9 mouse cellular contexts compared by ENCODE assay signal in genomic region chr13:16005517-16005916, GRCm38 (mm10). TPM values are rescaled to one million over a fixed set of nuclear protein-coding genes. Genes with fewer than 3 reads are reported as not detected.
DNase-seq lines count a peak whose midpoint lies in the region; ATAC-seq and TF ChIP-seq lines count a peak whose summit lies in the region.
"Had no signal": no experiment of that assay in that cellular context is flagged by ENCODE, and none has a peak within 500 bp of the region (broad histone marks: within the 10 kb centered on the region; RNA-seq: fewer than 3 reads in every experiment).

No protein-coding gene starts in this region.

- POLR2A ChIA-PET in Patski (lab: Charles Lee) = no interaction called here

- H3K4me3 ChIP-seq in layer of hippocampus, adult 2 months = no peak overlapping the region
- no peak overlapping the region for H3K4me3 ChIP-seq in ES-Bruce4 (ENCODE audit: low read depth, low read length)
- no peak overlapping the region for H3K4me3 ChIP-seq in lung, embryonic 14.5 days (ENCODE audit: low read depth, low read length)
- H3K4me3 ChIP-seq: embryonic facial prominence, embryonic 13.5 days had no signal

- DNase-seq in layer of hippocampus, adult 2 months (ENCODE audit: low spot score in 2 of 2) = peak; percentile 54 to 59
- DNase-seq in layer of hippocampus, adult 9-11 months = no peak
- no peak for DNase-seq in Patski (ENCODE audit: low read depth, low spot score)
- DNase-seq in forelimb bud, embryonic 11.5 days (ENCODE audit: low read depth, low spot score) = peak; percentile 38
- DNase-seq in lung, embryonic 14.5 days = peak; percentile 87
- DNase-seq in thymus, postnatal 14 days = peak; percentile 37
- no peak for DNase-seq in MN1 (ENCODE audit: low spot score)

- WGBS in lung, embryonic 14.5 days = 2% methylated on average over 4 of the region's 4 CpGs

- no peaks in the 10 kb centered on the region for H3K9me3 ChIP-seq in ES-Bruce4 (replicated peaks; ENCODE audit: control insufficient read depth, insufficient read depth, low read length, poor library complexity, severe bottlenecking)
- no peaks in the 10 kb centered on the region for H3K9me3 ChIP-seq in lung, embryonic 14.5 days (ENCODE audit: low read depth, low read length)
- H3K9me3 ChIP-seq: embryonic facial prominence, embryonic 13.5 days had no signal

- in situ Hi-C loops in Patski (cut with MboI; ENCODE audit: low pct_unique_long_range_greater_than_20kb) = loop anchor here (10.0 to 25.0 kb wide), 3 partner anchors 131 to 1207 kb away; no protein-coding TSS in a partner anchor

- H3K36me3 ChIP-seq in ES-Bruce4 (ENCODE audit: control insufficient read depth, insufficient read depth, low read length, poor library complexity, severe bottlenecking) = no peaks in the 10 kb centered on the region
- H3K36me3 ChIP-seq in lung, embryonic 14.5 days (ENCODE audit: insufficient read depth) = no peaks in the 10 kb centered on the region
- H3K36me3 ChIP-seq: embryonic facial prominence, embryonic 13.5 days had no signal

- no peaks in the 10 kb centered on the region for H3K4me1 ChIP-seq in ES-Bruce4 (ENCODE audit: control insufficient read depth, insufficient read depth, low read length)
- H3K4me1 ChIP-seq in lung, embryonic 14.5 days (ENCODE audit: insufficient read depth) = no peaks in the 10 kb centered on the region
- H3K4me1 ChIP-seq: embryonic facial prominence, embryonic 13.5 days had no signal

- peak; percentile 65 for ATAC-seq in Patski
- no peak for ATAC-seq in lung, embryonic 14.5 days (ENCODE audit: insufficient read depth)

- H3K4me2 ChIP-seq in lung, embryonic 14.5 days = no peak overlapping the region
- H3K4me2 ChIP-seq: embryonic facial prominence, embryonic 13.5 days had no signal

- H3K27me3 ChIP-seq in ES-Bruce4 (ENCODE audit: control insufficient read depth, insufficient read depth, low read length, poor library complexity, severe bottlenecking) (no peaks in the 10 kb centered on the region), Patski (no peaks in the 10 kb centered on the region)
- no peaks in the 10 kb centered on the region for H3K27me3 ChIP-seq in lung, embryonic 14.5 days (ENCODE audit: insufficient read depth, low read length)

- CTCF ChIA-PET in Patski (lab: Charles Lee) = interaction anchor here (1.0 to 1.4 kb wide), 3 partner anchors 9 to 758 kb away, joined by 3 to 4 read pairs (median 4); no protein-coding TSS in a partner anchor

- TF ChIP-seq CTCF in layer of hippocampus, adult 2 months (conservative IDR thresholded peaks at IDR 0.05) = peak; percentile 94
- TF ChIP-seq CTCF in ES-Bruce4 (IDR thresholded peaks at IDR 0.05; ENCODE audit: low read depth, low read length) = peak; percentile 72
- peak; percentile 79 for TF ChIP-seq CTCF in Patski (IDR thresholded peaks at IDR 0.05)
- TF ChIP-seq CTCF in lung, embryonic 14.5 days (IDR thresholded peaks at IDR 0.05; ENCODE audit: low read depth) = peak; percentile 87

- TF ChIP-seq EP300 in ES-Bruce4 (IDR thresholded peaks at IDR 0.05; ENCODE audit: insufficient read depth, low read depth, low read length) = no peak

- no peak overlapping the region for H3K9ac ChIP-seq in ES-Bruce4 (ENCODE audit: low read depth, poor library complexity, severe bottlenecking)
- H3K9ac ChIP-seq in lung, embryonic 14.5 days = no peak overlapping the region
- H3K9ac ChIP-seq: embryonic facial prominence, embryonic 13.5 days had no signal

- no peak overlapping the region for H3K27ac ChIP-seq in layer of hippocampus, adult 2 months
- no peak overlapping the region for H3K27ac ChIP-seq in ES-Bruce4 (ENCODE audit: insufficient read depth, low read length)
- H3K27ac ChIP-seq in lung, embryonic 14.5 days (ENCODE audit: low read depth) = no peak overlapping the region
- H3K27ac ChIP-seq: embryonic facial prominence, embryonic 13.5 days had no signal

- TF ChIP-seq POLR2A in ES-Bruce4 (IDR thresholded peaks at IDR 0.05; ENCODE audit: insufficient read depth, low read length) = no peak

RNA-seq across cellular contexts. Expression of gene Inhba, which starts 6.1 kb away (rescaled TPM):
- total RNA-seq in layer of hippocampus, adult 2 months (2021) = 10 to 100 TPM; 11.7 to 11.8 TPM
- polyA plus RNA-seq in ES-Bruce4 (2011; ENCODE audit: insufficient read depth, insufficient read length, low read depth, missing spikeins) = 6.4 and 7.0 TPM in 2 replicates
- polyA plus RNA-seq in Patski (2021) = 7.8 TPM
- 3.1 and 3.2 TPM in 2 replicates for polyA plus RNA-seq in lung, embryonic 14.5 days (2014; fragmentation: Nextera tagmentation; extraction: Ambion mirVana)

Comparison
In these comparisons a context has a peak if more than half of its experiments do, and no peak if none do; other contexts are left out.
1. DNase-seq: peak in layer of hippocampus, adult 2 months (2 of 2), forelimb bud, embryonic 11.5 days (single experiment), lung, embryonic 14.5 days (single experiment) and thymus, postnatal 14 days (single experiment); none in layer of hippocampus, adult 9-11 months (single experiment), Patski (single experiment) and MN1 (single experiment).
2. Peak in every context shown above with its lines, with median percentiles within 50 percentile points of each other: CTCF ChIP-seq.